1 mouse cellular context compared by ENCODE assay signal in the genomic region with DNA sequence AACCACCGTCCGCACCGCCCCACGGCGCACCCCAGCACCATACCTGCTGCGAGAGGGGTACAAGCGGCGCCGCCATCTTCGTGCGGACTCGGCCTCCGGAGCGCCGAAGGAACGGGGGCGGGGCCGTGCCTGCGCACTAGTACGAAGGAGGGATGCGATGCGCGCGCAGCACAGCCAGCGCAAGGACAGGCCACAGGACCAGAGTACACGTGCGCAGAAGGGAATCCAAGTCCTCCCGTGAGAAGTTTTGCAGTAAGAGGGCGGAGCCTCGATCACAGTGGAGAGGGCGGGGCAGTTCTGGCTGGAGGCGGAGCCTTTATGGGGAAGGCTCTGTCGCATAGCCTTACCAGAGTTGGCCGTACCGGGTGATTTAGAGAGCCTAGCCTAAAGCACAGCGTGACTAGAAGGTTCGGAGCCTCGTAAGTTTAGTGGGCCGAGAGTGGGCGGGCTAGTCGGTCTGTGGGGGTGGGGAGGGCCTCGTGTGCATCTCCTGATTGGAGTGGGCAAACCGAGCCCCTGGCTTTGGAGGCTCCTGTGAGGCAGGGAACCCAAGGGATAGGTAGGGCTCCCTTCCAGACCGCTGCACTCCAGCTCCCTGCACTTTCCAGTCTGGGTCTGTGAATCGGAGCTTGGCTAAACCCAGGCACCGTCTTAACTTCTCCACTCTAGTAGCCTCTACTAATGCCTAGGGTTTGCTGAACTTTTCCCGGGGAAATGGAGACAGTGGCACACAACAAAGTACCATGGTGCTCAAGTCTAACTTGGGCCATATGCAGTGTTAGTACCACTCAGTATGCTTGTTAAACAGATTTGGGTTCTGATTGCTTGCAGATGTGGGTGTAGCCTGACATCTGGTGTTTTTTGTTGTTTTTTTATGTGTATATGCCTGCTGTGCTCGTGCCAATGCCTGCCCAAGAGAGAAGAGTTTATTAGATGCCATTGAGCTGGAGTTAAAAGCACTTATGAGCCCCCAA.
A peak's percentile ranks its signal among the peaks of the same experiment; 100 is the strongest.
TF ChIP-seq lines count a peak whose summit lies in the region.

A gene (minus strand): TSS at position 99 of the 974 bp plus-strand sequence.

TF ChIP-seq in CH12.LX, 34 proteins besides CTCF, POLR2A, EP300 and RAD21 (continued from another document):
- peak; percentile 57 for TF ChIP-seq USF1 (IDR thresholded peaks at IDR 0.05; ENCODE audit: low read depth, low read length)
- TF ChIP-seq NELFE (IDR thresholded peaks at IDR 0.05; ENCODE audit: low read depth, low read length): peak; percentile 81
- TF ChIP-seq POLR2AphosphoS2 (IDR thresholded peaks at IDR 0.05; ENCODE audit: low read depth, low read length): peak; percentile 60; the same call in 1 of the 2 replicates
- TF ChIP-seq ZNF384 (IDR thresholded peaks at IDR 0.05; ENCODE audit: low read depth, low read length): no peak
- no peak for TF ChIP-seq GABPA (IDR thresholded peaks at IDR 0.05; ENCODE audit: insufficient replicate concordance, low read depth, low read length)
- no peak for TF ChIP-seq PAX5 (IDR thresholded peaks at IDR 0.05; ENCODE audit: low read length)
- peak; percentile 69 for TF ChIP-seq ZMIZ1 (IDR thresholded peaks at IDR 0.05; ENCODE audit: low read depth, low read length)
- no peak for TF ChIP-seq MAFK (IDR thresholded peaks at IDR 0.05; ENCODE audit: insufficient replicate concordance, low read length)
- TF ChIP-seq IRF4 (IDR thresholded peaks at IDR 0.05; ENCODE audit: low read depth, low read length): no peak; the same call in 1 of the 2 replicates
- peak; percentile 53; the same call in 1 of the 2 replicates for TF ChIP-seq ELF1 (IDR thresholded peaks at IDR 0.05; ENCODE audit: low read depth, low read length)
- no peak for TF ChIP-seq JUND (conservative IDR thresholded peaks at IDR 0.05; ENCODE audit: low read depth, low read length)
- peak; percentile 67 for TF ChIP-seq HCFC1 (IDR thresholded peaks at IDR 0.05; ENCODE audit: low read depth, low read length)
- TF ChIP-seq CHD2 (IDR thresholded peaks at IDR 0.05; ENCODE audit: low read length): 0 out of 2 replicates have a peak, but pooled peaks have one; percentile 15
- no peak; the same call in 1 of the 2 replicates for TF ChIP-seq USF2 (conservative IDR thresholded peaks at IDR 0.05; ENCODE audit: low read depth, low read length)
- no peak for TF ChIP-seq KAT2A (IDR thresholded peaks at IDR 0.05; ENCODE audit: insufficient replicate concordance, low read length)
- no peak for TF ChIP-seq RCOR1 (conservative IDR thresholded peaks at IDR 0.05; ENCODE audit: low read depth, low read length)
- TF ChIP-seq TCF12 (IDR thresholded peaks at IDR 0.05; ENCODE audit: low read depth, low read length): peak; percentile 77
- TF ChIP-seq E2F4 (IDR thresholded peaks at IDR 0.05; ENCODE audit: insufficient replicate concordance, low read depth, low read length): no peak
- TF ChIP-seq ETS1 (conservative IDR thresholded peaks at IDR 0.05; ENCODE audit: low read depth, low read length): peak; percentile 49; the same call in 1 of the 2 replicates
- TF ChIP-seq ZKSCAN1 (IDR thresholded peaks at IDR 0.05; ENCODE audit: borderline replicate concordance, low read depth, low read length): no peak
